Mouse (Mus musculus) intestine, embryonic 14.5 days (tissue): Measurements from ENCODE around the gene Pgpep1. TPM values are rescaled to one million over a fixed set of nuclear protein-coding genes. Genes with fewer than 3 reads are reported as not detected.

Experiments
- ATAC-seq: fragments of 200-750 bp; cut with Nextera tagmentation; replicated peaks from 2 replicates; pipeline ENCODE4 v1.8.0; 2017; ENCODE audit warnings: low read depth, moderate number of reproducible peaks, moderate TSS enrichment, moderate library complexity; ENCODE audit not compliant: low FRiP score, low TSS enrichment
- DNase-seq: peaks from one replicate; pipeline ENCODE4 v3.0.0-alpha.2; 2018; ENCODE audit warnings: low spot score
- H3K27ac ChIP-seq: fragments of 300-500 bp; sonication (generic); 2 replicates; pipeline ENCODE4 v1.5.1; 2014; ENCODE audit warnings: low read depth, mild to moderate bottlenecking, control low read depth
- H3K27me3 ChIP-seq: fragments of 300-500 bp; sonication (generic); replicated peaks from 2 replicates; pipeline ENCODE4 v1.6.1; 2014; ENCODE audit warnings: low read length, control low read depth; ENCODE audit not compliant: control insufficient read depth, insufficient read depth
- H3K36me3 ChIP-seq: fragments of 300-500 bp; sonication (generic); 2 replicates; pipeline ENCODE4 v1.6.1; 2014; ENCODE audit warnings: low read length, control low read depth; ENCODE audit not compliant: control insufficient read depth, insufficient read depth
- H3K4me1 ChIP-seq: fragments of 300-500 bp; sonication (generic); replicated peaks from 2 replicates; pipeline ENCODE4 v1.6.1; 2014; ENCODE audit warnings: low read length, control low read depth, mixed read lengths; ENCODE audit not compliant: control insufficient read depth, insufficient read depth
- H3K4me2 ChIP-seq: fragments of 300-500 bp; sonication (generic); 2 replicates; pipeline ENCODE4 v1.6.1; 2014; ENCODE audit warnings: low read length
- H3K4me3 ChIP-seq: fragments of 300-500 bp; sonication (generic); 2 replicates; pipeline ENCODE4 v1.5.1; 2014; ENCODE audit warnings: low read depth, low read length, control low read depth, mixed read lengths
- H3K9ac ChIP-seq: fragments of 300-500 bp; sonication (generic); 2 replicates; pipeline ENCODE4 v1.6.1; 2014; ENCODE audit warnings: mild to moderate bottlenecking, low read length
- H3K9me3 ChIP-seq: fragments of 300-500 bp; sonication (generic); 2 replicates; pipeline ENCODE4 v1.6.1; 2016; ENCODE audit warnings: low read length, control low read depth; ENCODE audit not compliant: control insufficient read depth
- WGBS: fragments of 180-500 bp; shearing (Covaris S2); extraction: QIAGEN DNeasy Blood & Tissue Kit; methylation state at CpG from one replicate; pipeline ENCODE4 v1.1.7; 2014; 5-methylcytosine and 5-hydroxymethylcytosine counted together
- polyA plus RNA-seq: library from polyadenylated mRNA; unstranded; fragments of >200 nt; fragmentation: Nextera tagmentation; extraction: Ambion mirVana; gene quantifications from 2 replicates; pipeline ENCODE4 v1.2.1, GENCODE M21; 2014

Gene Pgpep1
- polyA plus RNA-seq, 1 experiment from 2014 or later = 65.9 TPM

DNA sequence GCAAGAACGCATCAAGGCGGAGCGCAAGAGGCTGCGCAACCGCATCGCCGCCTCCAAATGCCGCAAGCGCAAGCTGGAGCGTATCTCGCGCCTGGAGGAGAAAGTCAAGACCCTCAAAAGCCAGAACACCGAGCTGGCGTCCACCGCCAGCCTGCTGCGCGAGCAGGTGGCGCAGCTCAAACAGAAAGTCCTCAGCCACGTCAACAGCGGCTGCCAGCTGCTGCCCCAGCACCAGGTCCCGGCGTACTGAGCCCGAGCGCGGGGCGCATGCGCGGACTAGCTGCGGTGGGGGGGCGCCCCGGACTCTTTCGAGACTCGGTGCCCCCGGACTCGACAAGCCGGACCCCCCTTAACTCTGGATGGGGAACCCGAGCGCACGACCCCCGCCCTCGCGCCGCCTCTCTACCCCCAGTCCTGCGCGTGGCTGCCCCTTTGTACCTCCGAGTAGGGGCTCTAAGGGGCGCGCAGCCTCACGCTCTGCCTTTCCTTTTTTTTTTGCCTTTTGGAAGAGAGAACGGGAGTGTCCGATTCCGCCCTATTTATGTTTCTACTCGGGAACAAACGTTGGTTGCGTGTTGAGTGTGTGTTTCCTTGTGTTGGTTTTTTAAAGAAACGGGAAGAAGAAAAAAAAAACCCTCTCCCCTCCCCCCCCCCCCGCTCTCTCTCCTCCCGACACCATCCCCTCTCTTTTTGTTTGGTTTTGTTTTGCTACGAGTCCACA, 39.8 kb upstream of the Pgpep1 start:
- Histone ChIP-seq H3K27ac (peak overlapping the region; percentile 99), H3K4me1 (peaks cover 39% of the 10 kb centered on the region), H3K36me3 (peaks cover 13% of the 10 kb centered on the region; the same call in 1 of the 2 replicates), H3K9ac (peak overlapping the region; percentile 100), H3K27me3 (no peaks in the 10 kb centered on the region), H3K9me3 (no peaks in the 10 kb centered on the region), H3K4me2 (peak overlapping the region; percentile 63), H3K4me3 (peak overlapping the region; percentile 98)
- no peak for ATAC-seq
- under 1% methylated on average over 58 of the region's 59 CpGs for WGBS
- DNase-seq = peak; percentile 88

DNA sequence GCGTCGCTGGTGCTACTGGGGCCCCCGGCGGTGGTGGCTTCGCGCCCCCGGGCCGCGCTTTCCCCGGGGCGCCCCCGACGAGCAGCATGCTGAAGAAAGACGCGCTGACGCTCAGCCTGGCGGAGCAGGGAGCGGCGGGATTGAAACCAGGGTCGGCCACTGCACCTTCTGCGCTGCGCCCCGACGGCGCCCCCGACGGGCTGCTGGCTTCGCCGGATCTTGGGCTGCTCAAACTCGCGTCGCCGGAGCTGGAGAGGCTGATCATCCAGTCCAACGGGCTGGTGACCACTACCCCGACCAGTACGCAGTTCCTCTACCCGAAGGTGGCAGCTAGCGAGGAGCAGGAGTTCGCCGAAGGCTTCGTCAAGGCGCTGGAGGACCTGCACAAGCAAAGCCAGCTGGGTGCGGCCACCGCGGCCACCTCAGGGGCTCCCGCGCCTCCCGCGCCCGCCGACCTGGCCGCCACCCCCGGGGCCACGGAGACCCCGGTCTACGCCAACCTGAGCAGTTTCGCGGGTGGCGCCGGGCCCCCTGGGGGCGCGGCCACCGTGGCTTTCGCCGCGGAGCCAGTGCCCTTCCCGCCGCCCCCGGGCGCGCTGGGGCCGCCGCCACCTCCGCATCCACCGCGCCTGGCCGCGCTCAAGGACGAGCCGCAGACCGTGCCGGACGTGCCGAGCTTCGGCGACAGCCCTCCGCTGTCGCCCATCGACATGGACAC, 39.1 kb upstream of the Pgpep1 start:
- peak overlapping the region; percentile 100 for H3K9ac ChIP-seq
- DNase-seq = no peak
- peak overlapping the region; percentile 99 for H3K27ac ChIP-seq
- H3K4me1 ChIP-seq = peaks cover 41% of the 10 kb centered on the region
- no peaks in the 10 kb centered on the region for H3K27me3 ChIP-seq
- peaks cover 13% of the 10 kb centered on the region; the same call in 1 of the 2 replicates for H3K36me3 ChIP-seq
- peak overlapping the region; percentile 63 for H3K4me2 ChIP-seq
- WGBS = under 1% methylated on average over 89 of the region's 89 CpGs
- no peaks in the 10 kb centered on the region for H3K9me3 ChIP-seq
- no peak; the same call in 1 of the 2 replicates for ATAC-seq
- H3K4me3 ChIP-seq = peak overlapping the region; percentile 98

DNA sequence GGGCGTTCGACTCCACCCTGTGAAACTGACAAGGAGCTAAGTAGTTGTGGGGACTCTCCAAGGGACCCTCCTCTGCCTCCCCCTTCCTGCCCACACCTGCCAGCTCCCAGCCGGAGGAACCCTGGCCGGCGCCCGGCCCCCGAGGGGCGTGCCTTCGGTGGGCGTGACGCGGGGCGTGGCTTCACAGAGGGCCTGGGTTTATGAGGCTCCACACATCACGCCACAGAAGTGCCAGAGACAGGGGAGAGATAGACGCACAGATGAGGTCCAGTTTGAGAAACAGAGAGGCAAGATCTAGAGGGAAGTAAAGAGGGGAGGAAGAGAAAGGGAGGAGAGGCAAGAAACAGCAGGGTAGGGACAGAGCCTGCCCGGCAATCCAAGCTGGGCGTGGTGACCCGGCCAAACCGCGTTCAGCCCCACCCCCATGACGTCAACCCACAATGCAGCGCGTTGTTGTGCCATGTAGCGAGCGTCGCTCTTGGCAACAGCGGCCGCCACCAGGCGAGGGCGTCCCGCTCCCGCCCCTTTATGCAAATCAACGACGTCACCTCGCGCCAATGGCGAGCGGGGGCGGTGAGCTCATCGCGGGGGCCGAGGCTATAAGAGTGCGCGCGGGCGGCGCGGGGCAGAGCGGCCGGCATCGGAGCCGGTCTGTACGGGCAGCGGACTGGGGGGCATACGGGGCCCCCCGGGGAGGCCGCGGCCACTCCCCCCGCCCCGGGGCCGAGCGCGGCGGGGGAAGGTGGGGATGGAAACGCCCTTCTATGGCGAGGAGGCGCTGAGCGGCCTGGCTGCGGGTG, 38.3 kb upstream of the Pgpep1 start, which contains the start of gene Jund:
Jund (plus strand) TSS at position 640 of the 800 bp plus-strand sequence.
- H3K4me3 ChIP-seq = peak within 1 kb of the TSS; percentile 98
- peak within 1 kb of the TSS; percentile 99 for H3K27ac ChIP-seq
- peak within 1 kb of the TSS; percentile 63 for H3K4me2 ChIP-seq
- no peaks in the 10 kb centered on the region for H3K9me3 ChIP-seq
- WGBS = under 1% methylated on average over 67 of the region's 69 CpGs
- H3K9ac ChIP-seq = peak within 1 kb of the TSS; percentile 100
- H3K27me3 ChIP-seq = no peaks in the 10 kb centered on the region
- ATAC-seq (peak; percentile 90), DNase-seq (peak; percentile 100)
- peaks cover 41% of the 10 kb centered on the region for H3K4me1 ChIP-seq
- H3K36me3 ChIP-seq = peaks cover 9% of the 10 kb centered on the region; the same call in 1 of the 2 replicates

DNA sequence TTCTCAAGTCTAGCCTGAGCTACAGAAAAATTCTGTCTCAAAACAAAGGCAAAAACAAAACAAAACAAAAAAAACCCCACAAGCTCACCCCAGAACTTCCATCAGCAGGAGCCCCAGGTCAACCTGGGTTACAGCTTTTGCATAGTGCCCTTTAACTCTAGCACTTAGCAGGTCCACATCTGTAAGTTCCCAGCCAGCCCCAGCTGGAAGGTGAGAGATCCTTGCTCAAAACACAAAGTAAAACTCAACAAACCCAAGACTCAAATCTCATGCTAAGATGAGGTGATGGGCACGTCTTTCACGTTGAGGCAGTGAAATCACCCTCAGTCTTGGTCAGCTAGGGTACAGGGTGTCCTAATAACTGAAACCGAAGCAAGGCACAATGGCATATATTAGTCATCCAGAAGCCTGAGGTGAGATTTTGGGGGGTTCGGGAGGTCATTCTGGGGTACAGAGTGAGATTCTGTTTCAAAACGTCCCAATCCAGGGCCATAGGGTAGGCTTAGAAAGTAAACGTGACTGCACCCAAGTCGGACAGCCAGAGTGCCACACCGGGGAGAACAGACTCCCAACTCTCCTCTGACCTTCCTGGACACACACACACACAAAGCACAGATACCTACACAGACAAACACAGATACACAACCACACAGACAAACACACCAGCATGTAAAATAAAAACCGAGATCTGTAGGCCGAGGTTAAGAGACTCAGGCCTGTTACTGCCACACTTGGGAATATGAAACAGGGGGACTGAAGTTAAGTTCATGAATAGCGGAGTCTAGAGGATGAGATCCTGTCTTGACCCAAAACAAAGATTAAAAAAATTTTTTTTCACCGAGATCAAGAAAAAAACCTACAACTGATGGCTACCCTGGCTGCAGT, 37.4 kb upstream of the Pgpep1 start:
- Histone ChIP-seq H3K27me3 (no peaks in the 10 kb centered on the region), H3K9ac (peak overlapping the region; percentile 67), H3K9me3 (no peaks in the 10 kb centered on the region), H3K36me3 (peaks cover under 1% of the 10 kb centered on the region; the same call in 1 of the 2 replicates), H3K27ac (peak overlapping the region; percentile 92), H3K4me3 (peak overlapping the region; percentile 98), H3K4me2 (peak overlapping the region; percentile 53), H3K4me1 (peaks cover 41% of the 10 kb centered on the region)
- no peak for ATAC-seq
- DNase-seq = peak; percentile 59
- 63% methylated on average over 12 of the region's 12 CpGs for WGBS

DNA sequence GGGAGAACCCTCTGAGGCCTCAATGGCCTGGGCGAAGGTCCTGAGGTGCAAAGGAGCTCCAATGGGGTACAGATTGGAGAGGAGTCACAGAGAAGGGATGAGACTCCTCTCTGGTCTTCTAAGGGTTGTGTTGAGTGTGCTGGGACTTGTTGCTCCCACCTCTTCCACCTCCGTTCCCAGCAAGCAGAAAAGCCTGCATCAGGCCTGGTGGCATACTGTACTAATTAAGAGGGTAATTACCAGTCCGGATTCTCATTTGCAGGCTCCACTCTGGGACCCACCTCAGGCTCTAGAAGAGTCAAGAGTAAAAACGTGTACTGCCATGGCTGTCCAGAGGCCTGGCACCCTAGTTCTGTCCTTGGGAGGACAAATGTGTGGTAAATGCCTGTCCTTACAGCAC, 36.8 kb upstream of the Pgpep1 start:
- H3K4me1 ChIP-seq = peaks cover 44% of the 10 kb centered on the region
- WGBS = 41% methylated on average over 4 of the region's 4 CpGs
- H3K36me3 ChIP-seq = no peaks in the 10 kb centered on the region
- no peak overlapping the region for H3K4me3 ChIP-seq
- ATAC-seq = no peak
- H3K27ac ChIP-seq = peak overlapping the region; percentile 92
- no peaks in the 10 kb centered on the region for H3K9me3 ChIP-seq
- no peak for DNase-seq
- H3K4me2 ChIP-seq = peak overlapping the region; percentile 44
- H3K27me3 ChIP-seq = no peaks in the 10 kb centered on the region
- H3K9ac ChIP-seq = peak overlapping the region; percentile 35

DNA sequence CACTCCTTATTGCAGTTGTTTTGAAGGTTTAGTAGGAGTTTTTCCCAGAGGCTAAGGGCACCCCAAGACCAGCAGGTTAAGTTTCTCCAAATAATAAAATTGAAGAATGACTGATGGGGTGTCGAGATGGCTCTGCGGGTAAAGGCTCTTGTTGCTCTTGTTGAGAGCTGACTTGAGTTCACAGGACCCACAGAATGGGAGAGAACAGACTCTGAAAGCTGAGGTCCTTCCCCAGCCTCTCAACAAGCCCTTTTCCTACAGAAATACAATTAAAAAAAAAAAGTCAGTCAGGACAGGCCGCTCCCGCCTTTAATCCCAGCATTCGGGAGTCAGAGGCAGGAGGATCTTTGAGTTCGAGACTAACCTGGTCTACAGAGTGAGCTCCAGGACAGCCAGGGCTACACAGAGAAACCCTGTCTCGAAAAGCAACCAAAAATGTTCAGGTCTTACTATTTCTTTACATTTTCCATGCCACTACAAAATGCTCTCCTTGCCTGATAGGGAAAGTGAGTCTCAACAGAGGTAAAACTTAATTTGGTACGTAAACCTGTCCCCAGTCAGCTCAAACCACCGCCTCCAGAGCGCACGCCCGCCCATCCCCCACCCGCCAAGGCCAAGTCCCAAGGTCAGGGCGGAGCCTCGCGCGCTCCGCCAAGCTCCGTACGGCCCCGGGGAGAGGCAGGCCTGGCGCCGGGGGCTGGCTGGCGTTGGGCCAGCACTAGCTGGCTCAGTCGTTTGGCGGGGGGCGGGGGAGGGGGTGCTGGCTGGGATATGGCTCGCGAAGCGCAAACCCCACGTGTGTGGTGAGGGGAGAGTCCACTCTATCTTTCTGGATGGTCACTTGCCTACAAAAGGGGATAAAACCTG, 36.1 kb upstream of the Pgpep1 start:
- DNase-seq (peak; percentile 83), ATAC-seq (0 out of 2 replicates have a peak, but pooled peaks have one; percentile 1)
- 3% methylated on average over 31 of the region's 31 CpGs for WGBS
- Histone ChIP-seq H3K4me2 (peak overlapping the region; percentile 44), H3K4me3 (no peak overlapping the region; the same call in 1 of the 2 replicates), H3K9me3 (no peaks in the 10 kb centered on the region), H3K27ac (peak overlapping the region; percentile 92), H3K27me3 (no peaks in the 10 kb centered on the region), H3K36me3 (no peaks in the 10 kb centered on the region), H3K4me1 (peaks cover 43% of the 10 kb centered on the region), H3K9ac (peak overlapping the region; percentile 35)

DNA sequence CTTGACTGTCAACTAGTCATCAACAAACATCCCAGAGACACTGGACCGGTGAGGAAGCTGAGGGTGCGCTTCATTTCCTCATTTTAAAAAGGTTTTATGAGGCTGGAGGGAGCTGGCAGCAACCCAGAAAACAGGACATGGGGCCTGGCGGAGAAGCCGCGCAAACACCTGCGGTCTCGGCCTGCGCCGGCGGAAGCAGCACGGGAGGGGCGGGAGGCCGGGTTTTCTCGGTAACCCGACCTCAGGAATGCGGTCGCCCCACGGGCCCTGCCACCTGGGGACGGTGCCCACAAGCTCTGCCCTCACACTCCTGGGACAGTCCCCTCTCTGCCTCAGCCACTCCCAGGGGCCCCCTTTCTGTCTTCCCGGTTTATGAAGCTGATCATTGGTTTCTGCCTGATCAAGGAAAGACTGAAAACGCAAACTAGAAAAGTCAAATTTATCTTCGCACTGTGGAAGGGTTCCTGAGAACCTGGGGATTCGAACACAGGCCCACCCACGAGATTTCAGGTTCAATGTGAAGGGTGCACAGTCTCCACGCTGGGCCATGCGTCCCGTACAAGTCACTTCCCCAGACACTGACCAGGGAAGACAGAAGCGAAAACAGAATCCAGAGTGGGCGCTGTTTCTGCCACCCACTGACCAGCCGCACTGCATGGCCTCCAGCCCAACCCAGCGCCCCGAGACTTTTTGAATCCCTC, 35.3 kb upstream of the Pgpep1 start:
- peak; percentile 68 for DNase-seq
- WGBS = 25% methylated on average over 32 of the region's 32 CpGs
- 0 out of 2 replicates have a peak overlapping the region, but pooled peaks have one; percentile 18 for H3K9ac ChIP-seq
- H3K4me2 ChIP-seq = peak overlapping the region; percentile 44
- H3K27me3 ChIP-seq = no peaks in the 10 kb centered on the region
- H3K36me3 ChIP-seq = no peaks in the 10 kb centered on the region
- no peak overlapping the region for H3K4me3 ChIP-seq
- H3K9me3 ChIP-seq = no peaks in the 10 kb centered on the region
- ATAC-seq = no peak
- H3K27ac ChIP-seq = peak overlapping the region; percentile 92
- peaks cover 47% of the 10 kb centered on the region for H3K4me1 ChIP-seq
